Mouse (Mus musculus): ENCODE measurements around the gene Zfp148. TPM values are rescaled to one million over a fixed set of nuclear protein-coding genes. Genes with fewer than 3 reads are reported as not detected.

The Zfp148 gene
- total RNA-seq, 1 experiment: 19.5 TPM

- in situ Hi-C loops (cut with MboI; ENCODE audit: low sequenced_read_pairs in 2 of 2, unreplicated experiment in 2 of 2): no loop called here
- no peaks in the 10 kb centered on the region for H3K36me3 ChIP-seq (ENCODE audit: control insufficient read depth, insufficient read depth, low read length, poor library complexity, severe bottlenecking)
- DNase-seq (ENCODE audit: low read depth, low spot score): no peak
- H3K9ac ChIP-seq (ENCODE audit: insufficient read depth, low read depth, low read length, poor library complexity, severe bottlenecking): no peak overlapping the region
- TF ChIP-seq MAFK (IDR thresholded peaks at IDR 0.05; ENCODE audit: insufficient read depth, low read depth, low read length): no peak
- TF ChIP-seq ZNF384 (IDR thresholded peaks at IDR 0.05; ENCODE audit: low read depth, low read length): no peak
- TF ChIP-seq HCFC1 (IDR thresholded peaks at IDR 0.05; ENCODE audit: borderline replicate concordance, insufficient read depth, low read length): no peak
- no peak for TF ChIP-seq ZC3H11A (IDR thresholded peaks at IDR 0.05; ENCODE audit: borderline replicate concordance, low read depth, low read length)
- TF ChIP-seq CHD2 (IDR thresholded peaks at IDR 0.05; ENCODE audit: low read depth, low read length): no peak
- H3K27ac ChIP-seq (ENCODE audit: insufficient read depth, low read depth, low read length, poor library complexity, severe bottlenecking): no peak overlapping the region
- H3K4me1 ChIP-seq (ENCODE audit: control insufficient read depth in 2 of 2, insufficient read depth in 2 of 2, low read length in 2 of 2, poor library complexity in 1 of 2): peaks cover 7 to 15% of the 10 kb centered on the region in 2 experiments; a peak in 3 of 4 replicates
- H3K9me3 ChIP-seq (ENCODE audit: control insufficient read depth, insufficient read depth, low read depth, low read length): no peaks in the 10 kb centered on the region; the same call in none of the 2 replicates
- no peak overlapping the region for H3K4me3 ChIP-seq (ENCODE audit: insufficient read depth in 1 of 2, low read depth in 1 of 2, low read length in 2 of 2, poor library complexity in 1 of 2, severe bottlenecking in 1 of 2)
Observed at GRCm38 (mm10) chr16:33512555-33512954, 131.9 kb downstream of the Zfp148 start.

GRCm38 (mm10) chr16:33516807-33517565 lies 136.3 kb downstream of the Zfp148 start, which contains the start of gene Slc12a8:
TSS of gene Slc12a8 (plus strand) at chr16:33517328.
- Histone ChIP-seq H3K36me3 (ENCODE audit: control insufficient read depth, insufficient read depth, low read length, poor library complexity, severe bottlenecking) (no peaks in the 10 kb centered on the region), H3K4me3 (ENCODE audit: insufficient read depth in 1 of 2, low read depth in 1 of 2, low read length in 2 of 2, poor library complexity in 1 of 2, severe bottlenecking in 1 of 2) (peak within 1 kb of the TSS; percentile 50 to 58), H3K4me1 (ENCODE audit: control insufficient read depth in 2 of 2, insufficient read depth in 2 of 2, low read length in 2 of 2, poor library complexity in 1 of 2) (peaks cover 4 to 16% of the 10 kb centered on the region in 2 experiments; a peak in 3 of 4 replicates), H3K9ac (ENCODE audit: insufficient read depth, low read depth, low read length, poor library complexity, severe bottlenecking) (peak within 1 kb of the TSS; percentile 64), H3K9me3 (ENCODE audit: control insufficient read depth, insufficient read depth, low read depth, low read length) (no peaks in the 10 kb centered on the region), H3K27ac (ENCODE audit: insufficient read depth, low read depth, low read length, poor library complexity, severe bottlenecking) (peak within 1 kb of the TSS; percentile 67)
- peak; percentile 47 for DNase-seq (ENCODE audit: low read depth, low spot score)
- TF ChIP-seq HCFC1 (IDR thresholded peaks at IDR 0.05; ENCODE audit: borderline replicate concordance, insufficient read depth, low read length): 0 out of 2 replicates have a peak, but pooled peaks have one; percentile 20
- TF ChIP-seq MAFK (IDR thresholded peaks at IDR 0.05; ENCODE audit: insufficient read depth, low read depth, low read length): no peak
- in situ Hi-C loops (cut with MboI; ENCODE audit: low sequenced_read_pairs in 2 of 2, unreplicated experiment in 2 of 2): no loop called here

- Histone ChIP-seq H3K9me3 (ENCODE audit: control insufficient read depth, insufficient read depth, low read depth, low read length) (no peaks in the 10 kb centered on the region), H3K4me3 (ENCODE audit: insufficient read depth in 1 of 2, low read depth in 1 of 2, low read length in 2 of 2, poor library complexity in 1 of 2, severe bottlenecking in 1 of 2) (peak overlapping the region; percentile 50 to 58), H3K27ac (ENCODE audit: insufficient read depth, low read depth, low read length, poor library complexity, severe bottlenecking) (peak overlapping the region; percentile 67), H3K36me3 (ENCODE audit: control insufficient read depth, insufficient read depth, low read length, poor library complexity, severe bottlenecking) (no peaks in the 10 kb centered on the region), H3K4me1 (ENCODE audit: control insufficient read depth in 2 of 2, insufficient read depth in 2 of 2, low read length in 2 of 2, poor library complexity in 1 of 2) (peaks cover 2 to 16% of the 10 kb centered on the region in 2 experiments; a peak in 3 of 4 replicates), H3K9ac (ENCODE audit: insufficient read depth, low read depth, low read length, poor library complexity, severe bottlenecking) (peak overlapping the region; percentile 64)
- in situ Hi-C loops (cut with MboI; ENCODE audit: low sequenced_read_pairs in 2 of 2, unreplicated experiment in 2 of 2): no loop called here
- TF ChIP-seq ZNF384 (IDR thresholded peaks at IDR 0.05; ENCODE audit: low read depth, low read length): no peak
- no peak for DNase-seq (ENCODE audit: low read depth, low spot score)
Observed at GRCm38 (mm10) chr16:33517627-33518026, 137.0 kb downstream of the Zfp148 start.

GRCm38 (mm10) chr16:33518236-33518635 lies 137.6 kb downstream of the Zfp148 start:
- H3K27ac ChIP-seq (ENCODE audit: insufficient read depth, low read depth, low read length, poor library complexity, severe bottlenecking): no peak overlapping the region; the same call in 1 of the 2 replicates
- TF ChIP-seq HCFC1 (IDR thresholded peaks at IDR 0.05; ENCODE audit: borderline replicate concordance, insufficient read depth, low read length): no peak
- TF ChIP-seq MAFK (IDR thresholded peaks at IDR 0.05; ENCODE audit: insufficient read depth, low read depth, low read length): no peak
- TF ChIP-seq ZC3H11A (IDR thresholded peaks at IDR 0.05; ENCODE audit: borderline replicate concordance, low read depth, low read length): no peak
- no peak for TF ChIP-seq CHD2 (IDR thresholded peaks at IDR 0.05; ENCODE audit: low read depth, low read length)
- H3K4me1 ChIP-seq (ENCODE audit: control insufficient read depth in 2 of 2, insufficient read depth in 2 of 2, low read length in 2 of 2, poor library complexity in 1 of 2): peaks cover 2 to 14% of the 10 kb centered on the region in 2 experiments; a peak in 3 of 4 replicates
- H3K9ac ChIP-seq (ENCODE audit: insufficient read depth, low read depth, low read length, poor library complexity, severe bottlenecking): peak overlapping the region; percentile 64; the same call in 1 of the 2 replicates
- in situ Hi-C loops (cut with MboI; ENCODE audit: low sequenced_read_pairs in 2 of 2, unreplicated experiment in 2 of 2): no loop called here
- no peaks in the 10 kb centered on the region for H3K36me3 ChIP-seq (ENCODE audit: control insufficient read depth, insufficient read depth, low read length, poor library complexity, severe bottlenecking)
- no peaks in the 10 kb centered on the region for H3K9me3 ChIP-seq (ENCODE audit: control insufficient read depth, insufficient read depth, low read depth, low read length)
- no peak for DNase-seq (ENCODE audit: low read depth, low spot score)
- peak overlapping the region; percentile 50 to 58; a peak in 2 of 4 replicates for H3K4me3 ChIP-seq (ENCODE audit: insufficient read depth in 1 of 2, low read depth in 1 of 2, low read length in 2 of 2, poor library complexity in 1 of 2, severe bottlenecking in 1 of 2)

All from ES-E14 (cell line).